Mouse (Mus musculus): ENCODE data around the gene Cbx5. TPM values are rescaled to one million over a fixed set of nuclear protein-coding genes. Genes with fewer than 3 reads are reported as not detected.
A peak's percentile ranks its signal among the peaks of the same experiment; 100 is the strongest.

Gene Cbx5
- total and polyA plus RNA-seq, 3 experiments: 94.9 to 171 (median 128) TPM

DNA sequence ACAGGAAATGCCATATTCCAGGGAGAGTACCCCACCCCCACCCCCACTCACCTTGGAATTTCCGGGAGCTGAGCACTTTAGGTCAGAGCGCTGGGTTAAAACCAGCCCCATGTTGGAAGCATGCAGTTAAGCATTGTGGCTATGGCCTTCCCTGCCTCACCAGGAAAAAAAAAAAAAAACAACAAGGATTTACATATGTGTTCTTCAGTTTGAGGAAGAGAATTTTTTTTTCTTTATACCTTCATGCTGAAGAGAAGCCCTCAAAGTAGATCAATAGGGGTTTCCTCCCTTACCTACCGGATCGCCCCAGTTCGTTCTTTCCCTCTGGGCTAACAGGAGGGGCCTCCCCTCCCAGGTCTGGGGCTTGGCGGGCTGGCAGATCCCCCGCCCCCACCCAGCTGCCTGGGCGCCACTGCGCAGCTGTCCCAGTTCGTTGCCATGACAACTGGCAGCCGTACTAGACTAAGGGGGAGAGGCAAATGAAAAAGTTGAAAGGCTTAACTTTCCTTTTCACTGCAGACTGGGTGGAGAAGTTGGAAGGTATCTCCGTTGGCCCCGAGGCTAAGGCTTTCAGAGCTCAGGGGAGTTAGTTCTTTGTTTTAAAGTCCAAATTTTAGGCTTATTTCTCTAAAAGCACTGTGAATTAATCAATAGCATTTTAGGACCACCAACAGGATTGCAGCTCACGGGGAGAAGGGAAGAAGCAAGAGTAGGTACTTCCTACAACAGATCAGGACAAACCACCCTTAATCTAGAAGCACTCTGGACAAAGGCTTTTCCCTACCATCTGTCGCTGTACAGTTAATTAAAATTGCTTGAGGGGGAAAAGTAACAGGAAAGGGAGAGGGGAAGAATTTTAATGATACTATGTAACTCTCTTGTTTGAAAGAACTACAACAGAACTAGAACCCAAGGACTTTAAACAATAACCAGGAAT lies 24.4 kb downstream of the Cbx5 start (continued):
- TF ChIP-seq MXI1 (IDR thresholded peaks at IDR 0.05; ENCODE audit: low read depth, low read length): peak; percentile 99
- peak; percentile 77; the same call in 1 of the 2 replicates for TF ChIP-seq TCF12 (IDR thresholded peaks at IDR 0.05; ENCODE audit: low read depth, low read length)
- no peak for TF ChIP-seq MAX (IDR thresholded peaks at IDR 0.05; ENCODE audit: low read length)
- TF ChIP-seq ZNF384 (IDR thresholded peaks at IDR 0.05; ENCODE audit: low read depth, low read length): peak; percentile 93

GRCm38 (mm10) chr15:103214149-103214548 lies 25.5 kb downstream of the Cbx5 start:
- H3K36me3 ChIP-seq (replicated peaks in 1 of 2; ENCODE audit: control insufficient read depth in 1 of 2, insufficient read depth in 1 of 2, low read length in 1 of 2): peaks cover 27 to 43% of the 10 kb centered on the region in 2 experiments
- H3K9me3 ChIP-seq (replicated peaks; ENCODE audit: low read length): no peaks in the 10 kb centered on the region
- H3K27me3 ChIP-seq (replicated peaks): no peaks in the 10 kb centered on the region
- DNase-seq (ENCODE audit: extremely low read depth): no peak
- dilution Hi-C loops (cut with MboI; ENCODE audit: extremely low pct_ligation_motif_present, extremely low pct_unique_long_range_greater_than_20kb, low sequenced_read_pairs): no loop called here
- H3K79me2 ChIP-seq (replicated peaks; ENCODE audit: control insufficient read depth, extremely low read depth, insufficient read depth, poor library complexity, severe bottlenecking): peaks cover 61% of the 10 kb centered on the region
- in situ Hi-C loops (cut with MboI; ENCODE audit: low pct_ligation_motif_present, low pct_unique_long_range_greater_than_20kb, low sequenced_read_pairs): no loop called here
- H3K4me1 ChIP-seq (ENCODE audit: control insufficient read depth in 1 of 2, insufficient read depth in 2 of 2): peaks cover 3 to 70% of the 10 kb centered on the region in 2 experiments
- peak overlapping the region in 2 of 3 experiments; percentile 33 to 56 for H3K4me3 ChIP-seq (replicated peaks in 1 of 3; ENCODE audit: low read depth in 2 of 3, low read length in 2 of 3, poor library complexity in 1 of 3)
- H3K4me2 ChIP-seq (ENCODE audit: insufficient read depth, low read depth, poor library complexity, severe bottlenecking): peak overlapping the region; percentile 51
- H3K9ac ChIP-seq (ENCODE audit: insufficient read depth, low read depth): peak overlapping the region; percentile 37
- no peak overlapping the region for H3K27ac ChIP-seq (ENCODE audit: insufficient read depth, low read depth)
- TF ChIP-seq ZNF384 (IDR thresholded peaks at IDR 0.05; ENCODE audit: low read depth, low read length) (peak; percentile 36; the same call in 1 of the 2 replicates), ELF1 (IDR thresholded peaks at IDR 0.05; ENCODE audit: low read depth, low read length) (no peak), EP300 (IDR thresholded peaks at IDR 0.05; ENCODE audit: low read length) (0 out of 2 replicates have a peak, but pooled peaks have one; percentile 21)

DNA sequence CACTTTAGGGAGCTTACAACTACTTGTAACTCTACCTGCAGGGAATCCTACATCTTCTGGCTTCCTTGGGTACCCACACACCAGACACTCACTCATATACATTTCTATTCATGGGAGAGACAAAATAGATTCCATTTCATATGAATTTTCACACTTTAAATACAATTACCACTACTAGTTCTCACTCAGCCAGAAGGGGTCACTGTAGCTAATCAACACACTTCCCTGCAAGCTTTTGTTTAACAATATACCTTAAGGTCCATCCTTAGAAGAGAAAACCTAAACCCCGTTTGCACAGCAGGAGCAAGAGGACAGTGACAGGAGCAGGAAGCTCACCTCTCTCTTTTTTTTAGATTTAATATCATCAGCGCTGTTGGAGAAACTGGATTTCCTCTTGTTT lies 34.5 kb downstream of the Cbx5 start:
- dilution Hi-C loops (cut with MboI; ENCODE audit: extremely low pct_ligation_motif_present, extremely low pct_unique_long_range_greater_than_20kb, low sequenced_read_pairs) (no loop called here), in situ Hi-C loops (cut with MboI; ENCODE audit: low pct_ligation_motif_present, low pct_unique_long_range_greater_than_20kb, low sequenced_read_pairs) (no loop called here)
- H3K4me2 ChIP-seq (ENCODE audit: insufficient read depth, low read depth, poor library complexity, severe bottlenecking): no peak overlapping the region
- no peaks in the 10 kb centered on the region for H3K27me3 ChIP-seq (replicated peaks)
- TF ChIP-seq ZNF384 (IDR thresholded peaks at IDR 0.05; ENCODE audit: low read depth, low read length) (no peak), CTCF (conservative IDR thresholded peaks at IDR 0.05 in 1 of 2, IDR thresholded peaks at IDR 0.05 in 1 of 2; ENCODE audit: low read depth in 2 of 2, low read length in 2 of 2) (peak in 1 of 2 experiments; percentile 65; a peak in 2 of 4 replicates), ZC3H11A (IDR thresholded peaks at IDR 0.05; ENCODE audit: low read depth, low read length) (no peak), MAFK (IDR thresholded peaks at IDR 0.05; ENCODE audit: insufficient replicate concordance, low read length) (no peak), ELF1 (IDR thresholded peaks at IDR 0.05; ENCODE audit: low read depth, low read length) (no peak), RAD21 (IDR thresholded peaks at IDR 0.05; ENCODE audit: low read depth, low read length) (peak; percentile 54), SMC3 (IDR thresholded peaks at IDR 0.05; ENCODE audit: low read depth, low read length) (peak; percentile 54), SIN3A (IDR thresholded peaks at IDR 0.05; ENCODE audit: low read length) (no peak)
- no peak overlapping the region for H3K27ac ChIP-seq (ENCODE audit: insufficient read depth, low read depth)
- H3K9ac ChIP-seq (ENCODE audit: insufficient read depth, low read depth): no peak overlapping the region
- DNase-seq (ENCODE audit: extremely low read depth): no peak
- no peaks in the 10 kb centered on the region for H3K9me3 ChIP-seq (replicated peaks; ENCODE audit: low read length)
- peaks cover 43 to 92% of the 10 kb centered on the region in 2 experiments for H3K36me3 ChIP-seq (replicated peaks in 1 of 2; ENCODE audit: control insufficient read depth in 1 of 2, insufficient read depth in 1 of 2, low read length in 1 of 2)
- peaks cover 32% of the 10 kb centered on the region for H3K79me2 ChIP-seq (replicated peaks; ENCODE audit: control insufficient read depth, extremely low read depth, insufficient read depth, poor library complexity, severe bottlenecking)
- no peak overlapping the region for H3K4me3 ChIP-seq (replicated peaks in 1 of 3; ENCODE audit: low read depth in 2 of 3, low read length in 2 of 3, poor library complexity in 1 of 3)
- H3K4me1 ChIP-seq (ENCODE audit: control insufficient read depth in 1 of 2, insufficient read depth in 2 of 2): no peaks in the 10 kb centered on the region

All from CH12.LX (cell line).